Mouse (Mus musculus): ENCODE measurements around the gene Ccl1. TPM values are rescaled to one million over a fixed set of nuclear protein-coding genes. Genes with fewer than 3 reads are reported as not detected.

Gene Ccl1
- polyA plus RNA-seq, 1 experiment from 2014 or later, result not detected

DNA sequence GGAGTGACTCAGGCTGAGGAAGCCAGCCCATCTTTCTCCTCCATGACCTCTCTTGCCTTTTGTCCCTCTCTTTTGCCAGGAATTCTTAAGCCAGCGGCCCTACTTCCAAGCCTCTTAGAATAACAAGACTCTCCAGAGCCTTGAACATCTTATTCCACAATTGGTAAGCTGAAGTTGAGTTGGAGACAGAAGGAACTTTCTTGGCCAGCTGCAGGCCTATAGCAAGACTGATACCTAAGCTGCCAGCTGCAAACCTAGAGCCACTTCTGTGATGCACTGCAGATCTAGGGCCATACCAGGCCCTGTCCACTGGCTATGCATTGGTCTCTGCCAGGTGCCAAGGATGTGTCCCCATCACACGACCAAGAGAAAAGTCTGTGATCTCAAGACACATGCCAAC, 132.0 kb downstream of the Ccl1 start:
- no peaks in the 10 kb centered on the region for H3K36me3 ChIP-seq (ENCODE audit: control insufficient read depth, insufficient read depth, low read length)
- no peaks in the 10 kb centered on the region for H3K9me3 ChIP-seq (ENCODE audit: control insufficient read depth, low read length)
- WGBS, result 70% methylated on average over 2 of the region's 2 CpGs
- no peak for ATAC-seq (replicated peaks; ENCODE audit: low FRiP score)
- H3K4me3 ChIP-seq (ENCODE audit: low read depth, low read length), result no peak overlapping the region
- H3K27ac ChIP-seq (ENCODE audit: low read depth, low read length), result no peak overlapping the region
- no peaks in the 10 kb centered on the region for H3K27me3 ChIP-seq (replicated peaks; ENCODE audit: control insufficient read depth, insufficient read depth, low read length)
- no peaks in the 10 kb centered on the region for H3K4me1 ChIP-seq (replicated peaks; ENCODE audit: control insufficient read depth, insufficient read depth, low read length)
- H3K4me2 ChIP-seq, result no peak overlapping the region
- no peak for DNase-seq (ENCODE audit: low spot score)
- H3K9ac ChIP-seq (ENCODE audit: low read depth, low read length), result no peak overlapping the region

DNA sequence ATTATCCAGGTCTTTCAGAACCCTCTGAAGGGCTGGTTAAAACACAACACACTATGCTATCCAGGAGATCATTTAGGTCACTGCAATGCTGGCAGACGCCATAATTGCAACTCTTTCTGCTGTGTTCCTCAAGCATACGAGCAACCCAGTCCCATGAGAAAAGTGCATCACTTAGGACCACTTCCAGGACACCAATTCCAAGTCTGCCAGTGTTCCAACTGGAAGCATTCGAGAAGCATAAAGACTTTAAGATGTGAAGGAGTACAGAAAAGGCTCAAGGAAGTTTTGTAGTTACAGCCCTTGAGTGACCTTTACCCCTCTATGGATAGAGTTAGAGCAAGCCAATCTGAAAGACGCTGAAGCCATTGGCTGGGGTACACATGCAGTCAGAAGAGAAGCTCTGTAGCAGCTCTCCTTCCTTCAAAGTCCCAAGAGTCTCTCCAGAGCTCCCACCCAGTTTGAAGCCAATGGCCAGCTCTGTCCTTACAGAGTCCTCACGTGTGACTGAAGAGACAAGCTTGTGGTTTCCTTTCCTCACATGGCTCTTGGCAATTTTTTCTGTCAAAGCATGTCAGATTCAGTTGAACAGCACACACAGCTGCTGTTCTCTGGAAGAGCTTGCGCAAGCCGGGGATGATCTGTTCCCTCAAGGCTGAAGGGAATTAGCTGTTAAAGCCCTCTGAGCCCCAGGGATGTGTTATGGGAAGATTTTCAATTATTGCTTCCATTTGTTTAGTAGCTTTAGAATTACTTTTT, 134.0 kb downstream of the Ccl1 start:
- Histone ChIP-seq H3K4me2 (no peak overlapping the region), H3K4me1 (replicated peaks; ENCODE audit: control insufficient read depth, insufficient read depth, low read length) (no peaks in the 10 kb centered on the region), H3K9ac (ENCODE audit: low read depth, low read length) (no peak overlapping the region), H3K27me3 (replicated peaks; ENCODE audit: control insufficient read depth, insufficient read depth, low read length) (no peaks in the 10 kb centered on the region), H3K27ac (ENCODE audit: low read depth, low read length) (no peak overlapping the region), H3K36me3 (ENCODE audit: control insufficient read depth, insufficient read depth, low read length) (no peaks in the 10 kb centered on the region), H3K9me3 (ENCODE audit: control insufficient read depth, low read length) (no peaks in the 10 kb centered on the region), H3K4me3 (ENCODE audit: low read depth, low read length) (no peak overlapping the region)
- 64% methylated on average over 7 of the region's 7 CpGs for WGBS
- no peak for DNase-seq (ENCODE audit: low spot score)
- no peak for ATAC-seq (replicated peaks; ENCODE audit: low FRiP score)

DNA sequence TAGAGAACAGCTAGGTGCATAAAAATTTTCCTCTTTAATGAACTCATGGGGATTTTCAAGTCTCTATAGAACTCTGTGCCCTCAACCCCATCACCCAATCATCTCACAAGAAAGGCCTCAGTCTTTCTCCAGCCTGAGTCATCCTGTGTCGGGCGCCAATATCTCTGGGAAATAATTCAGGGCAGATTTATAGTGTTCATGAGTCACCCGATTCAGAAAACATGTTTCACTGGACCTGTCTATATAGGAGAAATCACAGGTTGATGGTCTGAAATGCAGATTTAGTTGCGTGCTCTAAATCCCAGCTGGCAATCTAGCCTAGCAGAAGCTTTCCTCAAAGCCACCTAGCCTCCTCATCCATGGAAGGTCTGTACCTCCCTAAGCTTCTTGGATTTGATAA, 136.0 kb downstream of the Ccl1 start:
- Histone ChIP-seq H3K4me3 (ENCODE audit: low read depth, low read length) (no peak overlapping the region), H3K27ac (ENCODE audit: low read depth, low read length) (no peak overlapping the region), H3K36me3 (ENCODE audit: control insufficient read depth, insufficient read depth, low read length) (no peaks in the 10 kb centered on the region), H3K4me2 (no peak overlapping the region), H3K4me1 (replicated peaks; ENCODE audit: control insufficient read depth, insufficient read depth, low read length) (no peaks in the 10 kb centered on the region), H3K9me3 (ENCODE audit: control insufficient read depth, low read length) (no peaks in the 10 kb centered on the region), H3K9ac (ENCODE audit: low read depth, low read length) (no peak overlapping the region), H3K27me3 (replicated peaks; ENCODE audit: control insufficient read depth, insufficient read depth, low read length) (no peaks in the 10 kb centered on the region)
- ATAC-seq (replicated peaks; ENCODE audit: low FRiP score) (no peak), DNase-seq (ENCODE audit: low spot score) (no peak)
- 86% methylated on average over 4 of the region's 4 CpGs for WGBS

DNA sequence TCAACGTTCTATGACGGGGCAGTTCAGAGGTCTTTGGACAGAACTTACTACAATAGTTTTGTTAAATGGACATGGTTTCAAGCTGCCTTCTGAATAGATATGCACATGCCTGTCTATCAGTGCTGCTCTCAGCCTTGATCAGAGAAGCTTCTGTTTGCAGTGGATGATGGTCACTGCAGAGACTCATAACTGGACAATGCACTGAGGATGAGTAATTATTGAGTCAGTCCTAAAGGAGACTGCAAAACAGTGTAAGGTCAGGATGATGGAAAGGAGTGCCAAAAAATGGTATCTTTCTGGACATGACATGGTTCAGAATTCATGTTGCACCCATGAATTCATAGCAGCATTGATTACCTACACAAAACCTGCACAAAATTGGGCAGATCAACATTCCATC, 137.2 kb downstream of the Ccl1 start:
- H3K4me1 ChIP-seq (replicated peaks; ENCODE audit: control insufficient read depth, insufficient read depth, low read length), result no peaks in the 10 kb centered on the region
- no peak overlapping the region for H3K4me3 ChIP-seq (ENCODE audit: low read depth, low read length)
- whole genome bisulfite sequencing, result 92% methylated on average over 2 of the region's 2 CpGs

DNA sequence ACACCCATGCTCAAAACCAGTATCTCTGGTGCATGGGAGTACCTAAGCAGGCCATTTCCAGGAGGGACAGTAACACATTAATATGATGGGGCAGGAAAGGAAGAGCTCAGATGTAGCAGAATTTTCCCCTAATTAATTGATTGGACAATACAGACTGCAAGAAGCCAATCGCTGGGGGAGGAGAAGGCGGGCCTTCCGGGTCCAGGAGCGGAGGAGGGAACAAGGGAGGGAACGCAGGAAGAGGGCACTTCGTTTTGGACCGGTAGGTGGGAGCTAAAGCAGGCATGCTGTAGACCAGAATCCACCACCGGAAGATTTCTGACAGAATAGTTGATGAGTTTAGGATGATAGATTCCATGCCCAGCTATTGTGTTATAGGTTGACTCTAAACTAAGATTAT, 142.2 kb downstream of the Ccl1 start:
- Histone ChIP-seq H3K4me1 (replicated peaks; ENCODE audit: control insufficient read depth, insufficient read depth, low read length) (no peaks in the 10 kb centered on the region), H3K27me3 (replicated peaks; ENCODE audit: control insufficient read depth, insufficient read depth, low read length) (no peaks in the 10 kb centered on the region), H3K9ac (ENCODE audit: low read depth, low read length) (no peak overlapping the region), H3K36me3 (ENCODE audit: control insufficient read depth, insufficient read depth, low read length) (no peaks in the 10 kb centered on the region), H3K9me3 (ENCODE audit: control insufficient read depth, low read length) (no peaks in the 10 kb centered on the region), H3K4me2 (no peak overlapping the region), H3K4me3 (ENCODE audit: low read depth, low read length) (no peak overlapping the region), H3K27ac (ENCODE audit: low read depth, low read length) (no peak overlapping the region)
- ATAC-seq (replicated peaks; ENCODE audit: low FRiP score), result no peak
- no peak for DNase-seq (ENCODE audit: low spot score)
- 58% methylated on average over 8 of the region's 8 CpGs for WGBS

More for the DNA sequence above, 137.2 kb downstream of the Ccl1 start:
- no peak overlapping the region for H3K9ac ChIP-seq (ENCODE audit: low read depth, low read length)
- no peak overlapping the region for H3K27ac ChIP-seq (ENCODE audit: low read depth, low read length)
- H3K36me3 ChIP-seq (ENCODE audit: control insufficient read depth, insufficient read depth, low read length), result no peaks in the 10 kb centered on the region
- ATAC-seq (replicated peaks; ENCODE audit: low FRiP score), result no peak
- DNase-seq (ENCODE audit: low spot score), result no peak
- H3K9me3 ChIP-seq (ENCODE audit: control insufficient read depth, low read length), result no peaks in the 10 kb centered on the region
- H3K27me3 ChIP-seq (replicated peaks; ENCODE audit: control insufficient read depth, insufficient read depth, low read length), result no peaks in the 10 kb centered on the region
- no peak overlapping the region for H3K4me2 ChIP-seq

DNA sequence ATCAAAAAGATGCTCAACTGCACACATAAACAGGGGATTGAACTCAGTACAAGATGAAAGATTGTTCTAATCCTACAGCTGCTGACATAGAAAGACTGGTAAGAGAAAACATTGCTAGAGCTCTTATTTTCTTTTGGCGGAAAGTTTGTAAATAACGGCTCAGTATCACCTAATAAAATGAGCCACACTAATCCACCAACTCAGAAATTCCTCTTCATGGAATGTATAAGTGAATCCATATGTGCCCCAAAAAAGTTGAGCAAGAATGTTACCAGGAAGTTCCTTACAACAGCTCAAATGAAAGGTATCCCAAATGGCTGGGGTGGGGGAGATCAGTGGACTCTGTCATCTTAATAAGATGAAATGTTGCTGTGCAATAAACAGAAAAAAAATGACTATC, 146.4 kb downstream of the Ccl1 start:
- no peaks in the 10 kb centered on the region for H3K9me3 ChIP-seq (ENCODE audit: control insufficient read depth, low read length)
- ATAC-seq (replicated peaks; ENCODE audit: low FRiP score) (no peak), DNase-seq (ENCODE audit: low spot score) (no peak)
- no peak overlapping the region for H3K9ac ChIP-seq (ENCODE audit: low read depth, low read length)
- H3K36me3 ChIP-seq (ENCODE audit: control insufficient read depth, insufficient read depth, low read length), result no peaks in the 10 kb centered on the region
- no peaks in the 10 kb centered on the region for H3K4me1 ChIP-seq (replicated peaks; ENCODE audit: control insufficient read depth, insufficient read depth, low read length)
- H3K4me2 ChIP-seq, result no peak overlapping the region
- H3K4me3 ChIP-seq (ENCODE audit: low read depth, low read length), result no peak overlapping the region
- H3K27ac ChIP-seq (ENCODE audit: low read depth, low read length), result no peak overlapping the region
- H3K27me3 ChIP-seq (replicated peaks; ENCODE audit: control insufficient read depth, insufficient read depth, low read length), result no peaks in the 10 kb centered on the region
- 90% methylated on average over 2 of the region's 2 CpGs for WGBS

DNA sequence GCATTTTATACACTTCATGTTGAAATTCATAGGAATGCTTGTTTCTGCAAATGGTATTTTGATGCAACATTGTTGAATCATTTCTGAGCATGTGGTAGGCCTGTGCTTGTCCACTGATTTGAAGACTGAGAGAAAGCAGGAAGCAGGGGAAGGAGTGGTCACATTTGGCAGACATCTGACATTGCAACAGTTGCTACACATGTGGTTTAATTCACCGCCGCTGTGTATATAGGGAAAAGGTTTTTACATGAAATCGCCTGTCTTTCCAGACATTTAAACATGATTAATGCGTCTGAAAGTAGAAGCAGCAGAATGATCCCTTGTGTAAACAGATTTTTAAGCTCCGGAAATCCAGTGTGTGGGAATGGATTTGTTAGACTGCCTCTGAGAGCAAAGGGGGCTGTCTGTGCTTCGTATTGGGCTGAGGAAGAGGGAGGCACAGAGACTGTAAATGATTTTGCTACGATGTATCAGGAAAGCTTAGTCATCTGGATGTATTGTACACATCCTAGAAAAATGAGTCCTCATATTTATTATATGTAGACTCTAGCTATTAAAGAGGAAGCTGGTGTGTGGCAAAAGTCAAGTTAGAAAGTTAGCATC, 165.9 kb downstream of the Ccl1 start:
- no peak for ATAC-seq (replicated peaks; ENCODE audit: low FRiP score)
- Histone ChIP-seq H3K9ac (ENCODE audit: low read depth, low read length) (no peak overlapping the region), H3K27me3 (replicated peaks; ENCODE audit: control insufficient read depth, insufficient read depth, low read length) (no peaks in the 10 kb centered on the region), H3K36me3 (ENCODE audit: control insufficient read depth, insufficient read depth, low read length) (no peaks in the 10 kb centered on the region), H3K9me3 (ENCODE audit: control insufficient read depth, low read length) (no peaks in the 10 kb centered on the region), H3K4me3 (ENCODE audit: low read depth, low read length) (no peak overlapping the region), H3K27ac (ENCODE audit: low read depth, low read length) (no peak overlapping the region), H3K4me1 (replicated peaks; ENCODE audit: control insufficient read depth, insufficient read depth, low read length) (no peaks in the 10 kb centered on the region), H3K4me2 (no peak overlapping the region)
- 63% methylated on average over 7 of the region's 7 CpGs for WGBS
- no peak for DNase-seq (ENCODE audit: low spot score)

DNA sequence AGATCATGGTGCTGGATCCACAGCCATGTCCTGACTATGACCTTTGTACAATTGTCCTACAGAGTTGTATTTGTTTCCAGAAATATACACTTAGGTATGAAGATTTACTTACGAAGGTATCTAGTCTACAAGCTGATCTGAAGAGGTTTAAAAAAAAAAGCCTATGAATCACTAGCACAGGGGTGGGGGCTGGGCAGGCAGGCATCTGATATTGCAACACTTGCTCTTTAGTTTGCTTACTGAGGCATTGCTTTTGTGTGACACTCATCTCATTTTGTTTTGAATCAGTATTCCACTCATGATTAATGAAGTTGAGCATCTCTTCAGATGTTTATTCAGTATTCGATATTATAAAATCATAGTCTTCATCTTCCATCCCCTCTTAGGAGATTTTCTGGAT, 169.3 kb downstream of the Ccl1 start:
- WGBS, result 74% methylated on average over 2 of the region's 2 CpGs
- H3K4me1 ChIP-seq (replicated peaks; ENCODE audit: control insufficient read depth, insufficient read depth, low read length), result no peaks in the 10 kb centered on the region
- DNase-seq (ENCODE audit: low spot score), result no peak
- H3K27me3 ChIP-seq (replicated peaks; ENCODE audit: control insufficient read depth, insufficient read depth, low read length), result no peaks in the 10 kb centered on the region
- H3K36me3 ChIP-seq (ENCODE audit: control insufficient read depth, insufficient read depth, low read length), result no peaks in the 10 kb centered on the region
- H3K4me2 ChIP-seq, result no peak overlapping the region
- no peak for ATAC-seq (replicated peaks; ENCODE audit: low FRiP score)
- H3K9me3 ChIP-seq (ENCODE audit: control insufficient read depth, low read length), result no peaks in the 10 kb centered on the region
- no peak overlapping the region for H3K9ac ChIP-seq (ENCODE audit: low read depth, low read length)
- no peak overlapping the region for H3K4me3 ChIP-seq (ENCODE audit: low read depth, low read length)
- no peak overlapping the region for H3K27ac ChIP-seq (ENCODE audit: low read depth, low read length)

DNA sequence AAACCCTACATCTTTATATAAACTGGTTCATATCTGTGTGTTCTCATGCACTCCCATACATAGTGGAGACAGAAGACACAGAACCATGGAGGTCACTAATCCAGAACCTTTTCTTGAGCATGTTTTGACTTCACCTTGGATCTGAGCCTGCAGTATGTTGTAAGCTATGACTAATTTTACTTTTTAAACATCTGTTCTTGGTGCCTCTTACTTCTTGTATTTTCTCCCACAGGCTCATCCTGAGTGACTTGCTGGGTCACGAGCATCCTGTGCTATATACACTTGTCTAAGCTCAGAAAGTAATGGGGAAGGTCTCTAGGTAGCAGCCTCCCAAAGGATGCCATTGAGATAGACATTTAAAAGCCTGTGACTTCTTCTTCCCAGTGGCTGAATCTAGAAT, 172.5 kb downstream of the Ccl1 start:
- WGBS, result 69% methylated on average over 1 of the region's 1 CpGs
- no peaks in the 10 kb centered on the region for H3K4me1 ChIP-seq (replicated peaks; ENCODE audit: control insufficient read depth, insufficient read depth, low read length)
- ATAC-seq (replicated peaks; ENCODE audit: low FRiP score) (no peak), DNase-seq (ENCODE audit: low spot score) (no peak)
- H3K9me3 ChIP-seq (ENCODE audit: control insufficient read depth, low read length), result no peaks in the 10 kb centered on the region
- H3K4me2 ChIP-seq, result no peak overlapping the region
- no peak overlapping the region for H3K4me3 ChIP-seq (ENCODE audit: low read depth, low read length)
- H3K27me3 ChIP-seq (replicated peaks; ENCODE audit: control insufficient read depth, insufficient read depth, low read length), result no peaks in the 10 kb centered on the region
- no peaks in the 10 kb centered on the region for H3K36me3 ChIP-seq (ENCODE audit: control insufficient read depth, insufficient read depth, low read length)
- no peak overlapping the region for H3K9ac ChIP-seq (ENCODE audit: low read depth, low read length)
- H3K27ac ChIP-seq (ENCODE audit: low read depth, low read length), result no peak overlapping the region

Data from liver, embryonic 11.5 days (tissue).